Mouse (Mus musculus) midbrain, embryonic 14.5 days (tissue): Measurements from ENCODE around the gene Rnft2. TPM values are rescaled to one million over a fixed set of nuclear protein-coding genes. Genes with fewer than 3 reads are reported as not detected.
A peak's percentile ranks its signal among the peaks of the same experiment; 100 is the strongest.

Experiments
- ATAC-seq: fragments of 200-750 bp; cut with Nextera tagmentation; 2 replicates; pipeline ENCODE4 v1.8.0; 2017; ENCODE audit warnings: moderate number of reproducible peaks, moderate library complexity; ENCODE audit not compliant: low FRiP score, low TSS enrichment
- DNase-seq: peaks from one replicate; pipeline ENCODE4 v3.0.0-alpha.2; 2015
- H3K27ac ChIP-seq: fragments of 300-500 bp; sonication (generic); replicated peaks from 2 replicates; pipeline ENCODE4 v1.5.1; 2014; ENCODE audit warnings: mild to moderate bottlenecking, low read depth, low read length, moderate library complexity
- H3K27me3 ChIP-seq: fragments of 300-500 bp; sonication (generic); 2 replicates; pipeline ENCODE4 v1.6.1; 2014; ENCODE audit warnings: low read length, control low read depth, mixed read lengths; ENCODE audit not compliant: control insufficient read depth, insufficient read depth
- H3K36me3 ChIP-seq: fragments of 300-500 bp; sonication (generic); 2 replicates; pipeline ENCODE4 v1.6.1; 2014; ENCODE audit warnings: low read length, control low read depth; ENCODE audit not compliant: control insufficient read depth, insufficient read depth
- H3K4me1 ChIP-seq: fragments of 300-500 bp; sonication (generic); 2 replicates; pipeline ENCODE4 v1.6.1; 2014; ENCODE audit warnings: mild to moderate bottlenecking, antibody characterized with exemption, low read length, control low read depth; ENCODE audit not compliant: control insufficient read depth, insufficient read depth
- H3K4me2 ChIP-seq: fragments of 300-500 bp; sonication (generic); 2 replicates; pipeline ENCODE4 v1.6.1; 2014; ENCODE audit warnings: mild to moderate bottlenecking, low read length, moderate library complexity
- H3K4me3 ChIP-seq: fragments of 300-500 bp; sonication (generic); replicated peaks from 2 replicates; pipeline ENCODE4 v1.5.1; 2014; ENCODE audit warnings: low read depth, low read length
- H3K9ac ChIP-seq: fragments of 300-500 bp; sonication (generic); replicated peaks from 2 replicates; pipeline ENCODE4 v1.6.1; 2014; ENCODE audit warnings: mild to moderate bottlenecking, low read length, moderate library complexity
- H3K9me3 ChIP-seq: fragments of 300-500 bp; sonication (generic); 2 replicates; pipeline ENCODE4 v1.6.1; 2016; ENCODE audit warnings: low read length, control low read depth, mixed read lengths; ENCODE audit not compliant: control insufficient read depth
- WGBS: fragments of 180-500 bp; shearing (Covaris S2); extraction: QIAGEN DNeasy Blood & Tissue Kit; methylation state at CpG from one replicate; pipeline ENCODE4 v1.1.7; 2014; 5-methylcytosine and 5-hydroxymethylcytosine counted together
- polyA plus RNA-seq: library from polyadenylated mRNA; unstranded; fragments of >200 nt; fragmentation: Nextera tagmentation; extraction: Ambion mirVana; gene quantifications from 2 replicates; pipeline ENCODE4 v1.2.1, GENCODE M21; 2014

Gene Rnft2
- polyA plus RNA-seq, 1 experiment from 2014 or later: 14.8 TPM

GRCm38 (mm10) chr5:118174310-118175009 lies 70.5 kb downstream of the Rnft2 start:
- H3K27me3 ChIP-seq: peaks cover 47% of the 10 kb centered on the region
- peak overlapping the region; percentile 19 for H3K4me3 ChIP-seq
- no peak for ATAC-seq
- H3K9ac ChIP-seq: peak overlapping the region; percentile 7; the same call in 1 of the 2 replicates
- no peak for DNase-seq
- H3K27ac ChIP-seq: no peak overlapping the region
- H3K4me2 ChIP-seq: peak overlapping the region; percentile 46
- H3K9me3 ChIP-seq: no peaks in the 10 kb centered on the region
- under 1% methylated on average over 22 of the region's 22 CpGs for WGBS
- H3K36me3 ChIP-seq: no peaks in the 10 kb centered on the region
- H3K4me1 ChIP-seq: 0 out of 2 replicates have a peak, but pooled peaks cover 9% of the 10 kb centered on the region

GRCm38 (mm10) chr5:118172078-118172723 lies 72.7 kb downstream of the Rnft2 start:
- no peak overlapping the region for H3K9ac ChIP-seq
- H3K4me1 ChIP-seq: peaks cover 14% of the 10 kb centered on the region; the same call in 1 of the 2 replicates
- under 1% methylated on average over 27 of the region's 27 CpGs for WGBS
- ATAC-seq (no peak), DNase-seq (no peak)
- H3K9me3 ChIP-seq: no peaks in the 10 kb centered on the region
- peak overlapping the region; percentile 48 for H3K4me2 ChIP-seq
- H3K4me3 ChIP-seq: peak overlapping the region; percentile 23
- no peak overlapping the region for H3K27ac ChIP-seq
- H3K27me3 ChIP-seq: peaks cover 68% of the 10 kb centered on the region
- H3K36me3 ChIP-seq: no peaks in the 10 kb centered on the region

- H3K27me3 ChIP-seq: peaks cover 68% of the 10 kb centered on the region
- peaks cover 14% of the 10 kb centered on the region; the same call in 1 of the 2 replicates for H3K4me1 ChIP-seq
- no peaks in the 10 kb centered on the region for H3K36me3 ChIP-seq
- no peaks in the 10 kb centered on the region for H3K9me3 ChIP-seq
- peak overlapping the region; percentile 48 for H3K4me2 ChIP-seq
- H3K27ac ChIP-seq: no peak overlapping the region
- peak overlapping the region; percentile 23 for H3K4me3 ChIP-seq
- ATAC-seq (no peak), DNase-seq (no peak)
- WGBS: under 1% methylated on average over 36 of the region's 36 CpGs
- H3K9ac ChIP-seq: no peak overlapping the region
Observed at GRCm38 (mm10) chr5:118171665-118172064, 73.3 kb downstream of the Rnft2 start.

- no peaks in the 10 kb centered on the region for H3K36me3 ChIP-seq
- H3K4me1 ChIP-seq: peaks cover 14% of the 10 kb centered on the region; the same call in 1 of the 2 replicates
- DNase-seq (peak; percentile 68), ATAC-seq (no peak)
- H3K27me3 ChIP-seq: peaks cover 68% of the 10 kb centered on the region
- under 1% methylated on average over 25 of the region's 25 CpGs for WGBS
- H3K9ac ChIP-seq: no peak overlapping the region
- H3K27ac ChIP-seq: no peak overlapping the region
- peak overlapping the region; percentile 48 for H3K4me2 ChIP-seq
- H3K4me3 ChIP-seq: peak overlapping the region; percentile 23
- no peaks in the 10 kb centered on the region for H3K9me3 ChIP-seq
Observed at GRCm38 (mm10) chr5:118170888-118171529, 73.9 kb downstream of the Rnft2 start.

DNA sequence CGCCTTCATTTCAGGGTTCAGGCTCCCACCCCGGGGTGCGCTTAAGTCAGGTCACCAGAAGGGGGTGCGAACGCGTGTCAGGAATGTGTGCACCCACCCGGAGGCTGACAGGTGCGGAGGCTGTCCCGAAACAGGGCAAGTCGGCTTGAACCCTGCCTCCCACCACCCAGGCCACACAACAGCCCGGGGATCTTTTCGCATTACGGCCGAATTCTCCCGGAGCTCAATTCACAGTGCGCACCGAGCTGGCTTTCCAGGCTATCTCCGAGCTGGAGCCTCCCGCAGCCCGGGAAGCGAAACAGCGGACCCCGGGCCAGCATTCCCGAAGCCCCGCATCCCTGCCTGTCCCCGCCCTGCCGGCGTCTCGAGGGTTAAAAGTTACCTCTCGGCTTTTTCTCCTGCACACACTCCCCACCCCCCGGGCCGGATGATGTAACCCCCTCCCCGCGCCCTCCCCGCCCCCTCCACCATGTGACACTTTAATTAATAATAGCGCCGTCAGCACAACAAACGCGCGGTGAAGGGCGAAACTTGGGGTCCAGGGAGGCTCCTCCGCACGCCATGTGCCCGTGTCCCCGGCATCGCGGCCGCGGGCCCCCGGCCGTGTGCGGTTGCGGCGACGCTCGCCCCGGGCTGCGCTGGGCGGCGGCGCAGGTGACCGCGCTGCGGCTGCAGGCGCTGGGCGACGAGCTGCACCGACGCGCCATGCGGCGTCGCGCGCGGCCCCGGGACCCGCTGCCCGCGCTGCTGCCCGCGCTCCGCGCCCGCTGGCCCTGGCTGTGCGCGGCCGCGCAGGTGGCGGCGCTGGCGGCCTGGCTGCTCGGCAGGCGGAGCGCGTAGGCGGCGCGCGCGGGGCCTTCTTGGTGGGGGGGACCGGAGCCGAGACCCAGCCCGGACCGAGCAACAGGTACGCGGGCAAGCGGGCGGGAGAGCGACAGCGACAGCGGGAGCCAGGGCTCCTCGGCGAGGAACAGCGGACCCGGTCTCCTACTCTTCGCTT lies 75.4 kb downstream of the Rnft2 start:
- Histone ChIP-seq H3K9ac (peak overlapping the region; percentile 62), H3K9me3 (no peaks in the 10 kb centered on the region), H3K4me2 (peak overlapping the region; percentile 98), H3K36me3 (no peaks in the 10 kb centered on the region), H3K4me3 (peak overlapping the region; percentile 47), H3K27me3 (peaks cover 66% of the 10 kb centered on the region), H3K27ac (no peak overlapping the region), H3K4me1 (peaks cover 13% of the 10 kb centered on the region; the same call in 1 of the 2 replicates)
- under 1% methylated on average over 114 of the region's 117 CpGs for WGBS
- ATAC-seq (peak; percentile 69), DNase-seq (peak; percentile 78)

GRCm38 (mm10) chr5:118167561-118167995 lies 77.3 kb downstream of the Rnft2 start:
- H3K36me3 ChIP-seq: no peaks in the 10 kb centered on the region
- ATAC-seq: no peak
- peaks cover 10% of the 10 kb centered on the region; the same call in 1 of the 2 replicates for H3K4me1 ChIP-seq
- WGBS: 59% methylated on average over 8 of the region's 8 CpGs
- H3K9ac ChIP-seq: no peak overlapping the region
- H3K27me3 ChIP-seq: peaks cover 53% of the 10 kb centered on the region
- H3K4me2 ChIP-seq: no peak overlapping the region
- no peaks in the 10 kb centered on the region for H3K9me3 ChIP-seq
- peak; percentile 42 for DNase-seq
- H3K4me3 ChIP-seq: no peak overlapping the region
- no peak overlapping the region for H3K27ac ChIP-seq

DNA sequence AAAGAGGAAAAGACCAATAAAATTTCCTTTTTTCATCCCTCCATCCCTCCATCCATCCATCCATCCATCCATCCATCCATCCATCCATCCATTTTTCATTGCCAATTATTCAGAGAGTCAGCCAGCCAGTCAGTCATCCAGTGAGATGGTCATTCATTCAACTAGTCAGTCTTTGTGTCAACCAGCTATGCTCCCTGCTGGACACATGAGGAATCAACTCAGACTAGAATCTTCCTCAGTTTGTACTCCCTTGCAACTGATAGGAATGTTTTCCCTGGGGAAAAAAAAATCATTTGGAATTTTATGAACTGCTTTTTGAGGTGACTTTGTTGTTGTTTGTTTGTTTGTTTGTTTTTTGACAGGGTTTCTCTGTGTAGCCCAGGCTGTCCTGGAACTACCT lies 79.5 kb downstream of the Rnft2 start:
- Histone ChIP-seq H3K27ac (no peak overlapping the region), H3K4me3 (no peak overlapping the region), H3K36me3 (no peaks in the 10 kb centered on the region), H3K27me3 (peaks cover 32% of the 10 kb centered on the region), H3K9ac (no peak overlapping the region), H3K4me1 (peaks cover 7% of the 10 kb centered on the region; the same call in 1 of the 2 replicates), H3K4me2 (no peak overlapping the region), H3K9me3 (no peaks in the 10 kb centered on the region)
- DNase-seq (no peak), ATAC-seq (no peak)

GRCm38 (mm10) chr5:118164581-118164980 lies 80.3 kb downstream of the Rnft2 start, which contains the start of gene Hrk:
Hrk (plus strand) TSS chr5:118164648.
- no peak within 1 kb of the TSS for H3K9ac ChIP-seq
- WGBS: 75% methylated on average over 12 of the region's 12 CpGs
- H3K4me1 ChIP-seq: peaks cover 4% of the 10 kb centered on the region; the same call in 1 of the 2 replicates
- ATAC-seq (no peak), DNase-seq (no peak)
- no peaks in the 10 kb centered on the region for H3K36me3 ChIP-seq
- H3K4me3 ChIP-seq: no peak within 1 kb of the TSS
- peaks cover 26% of the 10 kb centered on the region for H3K27me3 ChIP-seq
- H3K9me3 ChIP-seq: no peaks in the 10 kb centered on the region
- H3K4me2 ChIP-seq: no peak within 1 kb of the TSS
- H3K27ac ChIP-seq: no peak within 1 kb of the TSS
